Mouse (Mus musculus) embryonic facial prominence, embryonic 14.5 days (tissue): ENCODE data around the gene Krt34. TPM values are rescaled to one million over a fixed set of nuclear protein-coding genes. Genes with fewer than 3 reads are reported as not detected.

ENCODE experiments used
- ATAC-seq: fragments of 200-750 bp; cut with Nextera tagmentation; 2 replicates; pipeline ENCODE4 v1.8.0; 2017; ENCODE audit warnings: low read depth, moderate number of reproducible peaks, moderate TSS enrichment
- DNase-seq: peaks from one replicate; pipeline ENCODE4 v3.0.0-alpha.2; 2015; ENCODE audit warnings: low spot score
- H3K27ac ChIP-seq: fragments of 300-500 bp; sonication (generic); replicated peaks from 2 replicates; pipeline ENCODE4 v1.5.1; 2014; ENCODE audit warnings: low read depth, mild to moderate bottlenecking, low read length, moderate library complexity
- H3K27me3 ChIP-seq: fragments of 300-500 bp; sonication (generic); replicated peaks from 2 replicates; pipeline ENCODE4 v1.6.1; 2014; ENCODE audit warnings: low read length; ENCODE audit not compliant: control insufficient read depth, insufficient read depth
- H3K36me3 ChIP-seq: fragments of 300-500 bp; sonication (generic); 2 replicates; pipeline ENCODE4 v1.6.1; 2014; ENCODE audit warnings: low read length, mixed read lengths; ENCODE audit not compliant: control insufficient read depth, insufficient read depth
- H3K4me1 ChIP-seq: fragments of 300-500 bp; sonication (generic); 2 replicates; pipeline ENCODE4 v1.6.1; 2014; ENCODE audit warnings: antibody characterized with exemption, low read length; ENCODE audit not compliant: control insufficient read depth, insufficient read depth
- H3K4me2 ChIP-seq: fragments of 300-500 bp; sonication (generic); 2 replicates; pipeline ENCODE4 v1.6.1; 2014; ENCODE audit warnings: low read depth, mild to moderate bottlenecking, low read length, moderate library complexity, mixed read lengths
- H3K4me3 ChIP-seq: fragments of 300-500 bp; sonication (generic); 2 replicates; pipeline ENCODE4 v1.5.1; 2014; ENCODE audit warnings: low read depth, mild to moderate bottlenecking, low read length
- H3K9ac ChIP-seq: fragments of 300-500 bp; sonication (generic); 2 replicates; pipeline ENCODE4 v1.6.1; 2014; ENCODE audit warnings: low read depth, mild to moderate bottlenecking, low read length, moderate library complexity, mixed read lengths
- H3K9me3 ChIP-seq: fragments of 300-500 bp; sonication (generic); 2 replicates; pipeline ENCODE4 v1.6.1; 2016; ENCODE audit warnings: low read length; ENCODE audit not compliant: control insufficient read depth
- WGBS: fragments of 180-500 bp; shearing (Covaris S2); extraction: QIAGEN DNeasy Blood & Tissue Kit; methylation state at CpG from one replicate; pipeline ENCODE4 v1.1.7; 2014; 5-methylcytosine and 5-hydroxymethylcytosine counted together
- polyA plus RNA-seq: library from polyadenylated mRNA; unstranded; fragments of >200 nt; fragmentation: Nextera tagmentation; extraction: Ambion mirVana; gene quantifications from 2 replicates; pipeline ENCODE4 v1.2.1, GENCODE M21; 2014

Krt34 gene
- polyA plus RNA-seq, 1 experiment from 2014 or later = 0.40 TPM

DNA sequence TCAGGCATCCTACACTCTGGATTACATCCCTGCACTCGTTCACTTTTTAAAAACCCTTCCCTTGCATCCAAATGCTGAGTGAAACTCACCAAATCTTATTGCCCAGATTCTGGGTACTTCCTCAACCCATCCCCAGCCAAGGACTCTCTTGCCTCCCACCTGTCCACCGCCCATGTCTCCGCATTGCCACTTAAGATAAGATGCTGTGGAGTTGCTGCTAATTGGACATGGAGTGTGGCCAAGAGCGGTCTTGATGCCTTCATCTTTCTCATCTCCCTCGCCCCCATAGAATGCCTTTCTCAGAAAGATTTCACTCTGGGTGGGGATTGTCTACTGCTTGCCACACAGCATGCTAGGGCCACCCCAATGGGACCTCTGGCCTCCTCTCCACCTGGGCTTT, 33.0 kb downstream of the Krt34 start:
- H3K27me3 ChIP-seq = no peaks in the 10 kb centered on the region
- H3K4me2 ChIP-seq = no peak overlapping the region
- no peaks in the 10 kb centered on the region for H3K9me3 ChIP-seq
- H3K9ac ChIP-seq = no peak overlapping the region
- H3K4me3 ChIP-seq = no peak overlapping the region
- no peaks in the 10 kb centered on the region; the same call in 1 of the 2 replicates for H3K4me1 ChIP-seq
- ATAC-seq (no peak), DNase-seq (no peak)
- WGBS = 84% methylated on average over 5 of the region's 5 CpGs
- H3K27ac ChIP-seq = no peak overlapping the region
- H3K36me3 ChIP-seq = no peaks in the 10 kb centered on the region

DNA sequence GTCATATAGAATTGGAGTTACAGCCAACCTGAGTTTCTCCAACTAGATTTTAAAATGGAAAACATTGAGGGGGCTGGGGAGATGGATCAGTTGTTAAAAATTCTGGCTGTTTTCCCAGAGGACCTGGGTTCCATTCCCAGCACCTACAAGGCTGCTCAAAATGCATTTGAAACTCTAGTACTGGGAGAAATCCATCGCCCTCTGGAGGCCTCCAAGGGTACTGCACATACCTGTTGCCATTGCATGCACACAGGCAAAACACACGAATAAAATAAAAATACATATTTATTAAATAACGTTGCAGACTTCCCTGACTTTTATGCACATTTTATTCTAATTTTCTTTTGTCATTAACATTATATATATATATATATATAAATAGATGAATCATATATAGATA, 34.7 kb downstream of the Krt34 start:
- H3K4me1 ChIP-seq = no peaks in the 10 kb centered on the region; the same call in 1 of the 2 replicates
- H3K27me3 ChIP-seq = no peaks in the 10 kb centered on the region
- no peak overlapping the region for H3K9ac ChIP-seq
- DNase-seq (no peak), ATAC-seq (no peak)
- WGBS = 54% methylated on average over 3 of the region's 3 CpGs
- no peak overlapping the region for H3K4me2 ChIP-seq
- H3K4me3 ChIP-seq = no peak overlapping the region
- no peaks in the 10 kb centered on the region for H3K36me3 ChIP-seq
- H3K27ac ChIP-seq = no peak overlapping the region
- H3K9me3 ChIP-seq = no peaks in the 10 kb centered on the region

DNA sequence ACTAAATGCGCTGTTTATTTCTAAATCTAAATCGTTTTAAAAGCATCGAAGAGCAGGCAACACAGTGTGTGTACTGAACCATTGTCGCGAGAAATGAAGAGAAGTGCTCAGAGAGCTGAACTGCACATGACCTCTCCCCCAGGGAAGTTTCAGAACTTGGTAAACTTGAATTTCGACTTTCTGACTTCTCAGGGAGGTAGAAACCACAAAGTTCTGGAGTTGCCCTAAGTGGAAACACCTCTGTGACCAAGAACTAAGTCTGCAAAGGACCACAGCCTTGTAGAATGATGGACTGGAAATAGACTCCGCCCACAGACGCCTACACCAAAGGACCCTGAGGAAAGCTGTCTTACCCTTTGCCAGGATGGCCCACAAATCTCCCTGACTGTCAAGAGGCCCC, 35.4 kb downstream of the Krt34 start:
- Histone ChIP-seq H3K4me3 (no peak overlapping the region), H3K9ac (no peak overlapping the region), H3K36me3 (no peaks in the 10 kb centered on the region), H3K4me2 (no peak overlapping the region), H3K27ac (no peak overlapping the region), H3K27me3 (no peaks in the 10 kb centered on the region), H3K9me3 (no peaks in the 10 kb centered on the region), H3K4me1 (no peaks in the 10 kb centered on the region; the same call in 1 of the 2 replicates)
- WGBS = 85% methylated on average over 8 of the region's 8 CpGs
- DNase-seq (peak; percentile 53), ATAC-seq (no peak)

DNA sequence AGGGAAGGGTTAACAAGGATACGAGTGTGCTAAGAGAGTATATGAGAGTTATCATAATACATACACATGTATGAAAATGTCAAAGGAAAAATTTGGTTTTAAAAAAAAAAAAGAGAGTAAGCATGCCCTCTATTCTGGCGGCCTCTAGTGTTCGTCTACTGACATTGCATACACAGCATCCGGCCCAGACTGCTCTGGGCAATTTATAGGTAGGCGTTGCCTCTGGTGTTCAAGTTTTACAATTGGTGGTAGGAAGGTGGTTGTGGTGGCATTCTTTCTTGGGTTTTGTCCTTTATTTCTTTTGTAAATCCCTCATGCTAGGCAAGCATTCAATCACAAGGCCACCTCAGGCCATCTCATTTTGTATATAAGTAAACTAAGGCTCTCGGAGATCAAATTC, 36.5 kb downstream of the Krt34 start:
- WGBS = 22% methylated on average over 6 of the region's 6 CpGs
- no peak for ATAC-seq
- no peaks in the 10 kb centered on the region for H3K27me3 ChIP-seq

DNA sequence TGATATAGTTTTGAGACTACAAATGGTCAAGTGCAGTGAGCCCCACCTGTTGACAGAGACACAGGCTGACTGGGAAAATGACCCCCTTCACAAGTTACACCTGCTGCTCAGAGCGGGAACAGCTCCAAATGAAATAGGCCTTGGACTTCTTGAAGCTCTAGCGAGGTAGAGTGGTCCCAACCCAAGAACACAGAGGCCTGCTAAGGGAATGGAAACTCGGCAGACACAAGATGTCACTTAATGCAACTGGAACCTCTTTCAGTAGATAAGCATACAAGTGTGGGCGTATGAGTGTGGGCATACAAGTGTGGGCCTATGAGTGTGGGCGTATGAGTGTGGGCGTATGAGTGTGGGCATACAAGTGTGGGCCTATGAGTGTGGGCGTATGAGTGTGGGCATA, 42.3 kb downstream of the Krt34 start:
- 86% methylated on average over 7 of the region's 7 CpGs for WGBS
- no peak overlapping the region for H3K27ac ChIP-seq
- H3K4me2 ChIP-seq = no peak overlapping the region
- no peaks in the 10 kb centered on the region for H3K36me3 ChIP-seq
- DNase-seq = no peak
- no peaks in the 10 kb centered on the region for H3K4me1 ChIP-seq
- no peak overlapping the region for H3K4me3 ChIP-seq
- ATAC-seq = no peak
- H3K9me3 ChIP-seq = no peaks in the 10 kb centered on the region
- peaks cover 10% of the 10 kb centered on the region for H3K27me3 ChIP-seq
- no peak overlapping the region for H3K9ac ChIP-seq

More for the DNA sequence above, 36.5 kb downstream of the Krt34 start:
- Histone ChIP-seq H3K27ac (no peak overlapping the region), H3K4me2 (no peak overlapping the region), H3K9ac (no peak overlapping the region), H3K4me3 (no peak overlapping the region), H3K9me3 (no peaks in the 10 kb centered on the region), H3K4me1 (no peaks in the 10 kb centered on the region; the same call in 1 of the 2 replicates), H3K36me3 (no peaks in the 10 kb centered on the region)
- peak; percentile 52 for DNase-seq

DNA sequence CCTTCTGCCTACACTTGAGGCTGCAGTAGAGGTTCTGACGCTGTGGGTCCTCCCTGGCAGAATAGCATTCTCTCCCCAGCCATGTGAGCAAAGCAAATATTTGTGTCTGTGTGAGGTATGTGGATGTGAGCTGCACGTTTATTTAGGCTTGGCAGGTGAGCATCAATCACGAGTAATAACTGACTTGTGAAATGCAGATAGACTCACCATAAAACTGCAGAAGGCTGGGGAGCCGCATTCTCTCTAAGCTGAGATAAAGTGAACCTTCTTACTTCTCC, 47.0 kb downstream of the Krt34 start:
- H3K27ac ChIP-seq = no peak overlapping the region
- H3K9me3 ChIP-seq = no peaks in the 10 kb centered on the region
- ATAC-seq (no peak), DNase-seq (no peak)
- no peaks in the 10 kb centered on the region for H3K36me3 ChIP-seq
- no peaks in the 10 kb centered on the region for H3K4me1 ChIP-seq
- H3K9ac ChIP-seq = no peak overlapping the region
- no peak overlapping the region for H3K4me3 ChIP-seq
- peaks cover 28% of the 10 kb centered on the region for H3K27me3 ChIP-seq
- WGBS = 60% methylated on average over 4 of the region's 4 CpGs
- H3K4me2 ChIP-seq = no peak overlapping the region

DNA sequence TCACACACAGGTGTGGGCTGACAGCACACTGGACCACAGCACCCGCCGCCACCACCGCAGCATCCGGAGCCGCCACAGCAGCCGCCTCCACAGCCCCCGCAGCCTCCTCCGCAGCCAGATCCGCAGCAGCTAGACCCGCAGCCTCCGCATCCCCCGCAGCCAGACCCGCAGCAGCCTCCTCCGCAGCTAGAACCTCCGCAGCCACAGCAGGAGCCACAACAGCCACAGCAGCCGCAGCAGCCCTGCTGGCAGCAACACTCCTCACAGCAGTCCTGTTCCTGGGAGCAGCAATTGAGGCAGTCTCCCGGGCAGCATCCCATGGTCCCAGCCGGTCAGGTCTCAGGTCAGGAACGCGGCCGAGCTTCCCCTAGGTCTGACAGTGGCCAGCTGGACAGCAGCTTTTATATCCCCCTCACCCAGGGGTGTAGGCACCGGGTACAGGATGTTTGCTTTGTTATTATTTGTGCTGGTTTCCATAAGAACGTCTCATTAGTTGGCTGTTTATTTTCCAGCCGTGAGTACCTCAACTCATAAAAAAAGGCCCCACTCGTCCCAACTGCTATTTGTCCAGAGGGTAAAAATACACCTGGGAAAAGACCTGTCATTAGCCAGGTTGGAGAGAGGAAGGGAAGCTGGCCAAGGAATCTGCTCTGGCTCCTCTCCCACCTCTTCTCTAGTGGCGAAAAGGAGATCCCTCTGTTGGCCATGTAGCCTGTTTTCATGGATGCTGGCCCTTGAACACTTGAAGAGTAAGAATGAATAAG, 47.6 kb downstream of the Krt34 start, which contains the start of gene Krtap17-1:
Krtap17-1 (minus strand) TSS at position 375 of the 764 bp plus-strand sequence.
- Histone ChIP-seq H3K27ac (no peak within 1 kb of the TSS), H3K4me3 (no peak within 1 kb of the TSS), H3K9ac (0 out of 2 replicates have a peak within 1 kb of the TSS, but pooled peaks have one; percentile 16), H3K4me2 (0 out of 2 replicates have a peak within 1 kb of the TSS, but pooled peaks have one; percentile 15), H3K9me3 (no peaks in the 10 kb centered on the region), H3K4me1 (no peaks in the 10 kb centered on the region), H3K27me3 (peaks cover 28% of the 10 kb centered on the region), H3K36me3 (no peaks in the 10 kb centered on the region)
- DNase-seq (no peak), ATAC-seq (no peak)
- 35% methylated on average over 12 of the region's 26 CpGs for WGBS

DNA sequence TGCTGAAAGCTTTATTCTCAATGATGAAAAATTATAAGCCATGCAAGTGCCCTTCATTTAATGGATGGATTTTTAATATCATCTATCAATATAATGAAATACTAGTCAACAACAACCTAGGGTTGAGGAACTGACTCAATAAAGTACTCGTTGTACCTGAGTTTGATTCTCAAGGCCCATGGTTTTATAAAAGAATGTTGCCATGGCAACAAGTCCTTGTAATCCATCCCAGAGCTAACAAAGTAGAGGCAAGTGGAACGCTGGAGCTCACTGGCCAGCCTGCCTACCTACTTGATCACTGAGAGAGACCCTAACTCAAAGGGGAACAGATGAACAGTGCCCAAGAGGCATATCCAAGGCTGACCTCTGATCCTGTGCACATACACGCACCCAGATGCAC, 50.8 kb downstream of the Krt34 start:
- Histone ChIP-seq H3K4me1 (no peaks in the 10 kb centered on the region), H3K36me3 (no peaks in the 10 kb centered on the region), H3K27ac (no peak overlapping the region), H3K9me3 (no peaks in the 10 kb centered on the region), H3K4me3 (no peak overlapping the region), H3K27me3 (peaks cover 23% of the 10 kb centered on the region), H3K4me2 (no peak overlapping the region), H3K9ac (no peak overlapping the region)
- ATAC-seq (no peak), DNase-seq (no peak)
- WGBS = 87% methylated on average over 3 of the region's 3 CpGs

DNA sequence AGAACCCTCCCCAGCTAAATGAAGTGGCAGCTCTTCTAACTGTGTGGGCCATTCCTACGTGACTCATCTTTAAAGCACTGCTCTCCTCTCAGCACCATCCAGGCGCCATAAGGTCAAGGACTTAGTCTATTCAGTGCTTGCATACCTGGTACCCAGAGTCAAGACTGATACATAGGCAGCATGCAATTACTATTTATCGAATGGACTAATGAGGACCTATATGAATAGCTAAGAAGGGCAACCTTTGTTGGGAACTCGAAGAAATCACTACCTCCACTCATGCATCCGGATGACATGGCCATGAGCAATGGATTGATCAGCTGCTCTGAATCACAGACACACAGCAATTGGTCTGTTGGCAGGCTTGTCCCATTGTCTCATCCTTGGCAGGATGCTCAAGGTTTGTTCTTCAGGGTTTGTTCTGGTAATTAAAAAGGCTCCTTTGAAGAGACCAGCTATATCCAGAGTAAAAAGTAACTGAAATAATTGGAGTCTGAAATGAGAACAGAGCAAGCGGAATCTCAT, 51.4 kb downstream of the Krt34 start:
- Histone ChIP-seq H3K9me3 (no peaks in the 10 kb centered on the region), H3K4me3 (no peak overlapping the region), H3K36me3 (no peaks in the 10 kb centered on the region), H3K4me1 (no peaks in the 10 kb centered on the region), H3K4me2 (no peak overlapping the region), H3K9ac (no peak overlapping the region), H3K27ac (no peak overlapping the region), H3K27me3 (peaks cover 23% of the 10 kb centered on the region)
- WGBS = 82% methylated on average over 6 of the region's 6 CpGs
- DNase-seq = no peak
- ATAC-seq = no peak
